Mouse (Mus musculus): Measurements from ENCODE around the gene Rgs7. TPM values are rescaled to one million over a fixed set of nuclear protein-coding genes. Genes with fewer than 3 reads are reported as not detected.

The Rgs7 gene
- under 1 TPM in 1 of 2 experiments, not detected in 1; 0.42 TPM for total RNA-seq (2023)

DNA sequence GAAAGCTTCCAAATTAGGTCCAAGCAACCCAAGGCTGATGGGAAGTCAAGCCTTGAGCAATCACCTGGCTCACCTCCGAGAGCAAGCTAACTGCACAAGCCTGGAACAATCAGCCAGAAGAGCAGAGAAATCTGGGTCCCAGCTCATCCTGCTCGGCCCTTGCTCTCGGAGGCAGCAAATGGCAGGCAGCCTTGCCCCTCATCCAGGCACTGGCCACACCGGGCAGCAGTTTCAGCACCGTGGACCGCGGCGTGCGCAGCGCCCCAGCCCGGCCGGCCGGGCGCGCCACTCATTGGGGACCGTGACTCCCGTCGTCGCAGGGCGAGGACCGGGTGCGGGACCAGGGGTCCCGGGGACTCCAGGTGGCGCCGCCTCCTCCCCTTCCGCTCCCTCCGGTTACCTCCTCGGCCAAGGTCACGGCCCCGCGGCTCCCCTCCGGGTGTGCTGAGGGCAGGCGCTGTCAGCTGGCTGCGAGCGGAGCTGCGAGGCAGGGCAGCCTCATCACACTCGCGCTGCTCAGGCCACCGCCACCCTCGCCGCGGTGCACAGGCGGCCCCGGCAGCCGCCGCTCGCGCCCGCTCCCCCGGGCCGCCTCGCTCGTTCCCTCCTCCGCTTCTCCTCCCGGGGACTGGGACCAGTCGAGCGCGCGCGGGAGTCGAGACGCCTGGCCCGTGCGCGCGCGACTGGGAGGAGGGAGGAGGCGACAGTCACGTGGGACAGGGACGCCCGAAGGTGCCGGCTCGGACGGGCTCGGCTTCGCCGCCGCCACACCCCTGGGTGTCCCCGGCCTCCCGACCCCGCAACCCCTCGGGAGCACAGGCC is at the start of gene Rgs7:
Gene Rgs7, minus strand, starts transcription at position 640 of the 822 bp plus-strand sequence.

Other genes with a start within 250 kb of the Rgs7 start
- 100 to 1,000 TPM; 116 to 135 TPM for gene Kmo, start 127.9 kb upstream of the Rgs7 start, total RNA-seq (2023)
- 10 to 100 TPM; 60.1 to 72.4 TPM for gene Fh1, start 133.1 kb upstream of the Rgs7 start, total RNA-seq (2023)
- gene Opn3, start 200.3 kb upstream of the Rgs7 start, total RNA-seq (2023): 1 to 10 TPM; 2.4 to 3.2 TPM
- 1 to 10 TPM; 9.3 to 9.8 TPM for gene Chml, start 200.4 kb upstream of the Rgs7 start, total RNA-seq (2023)
- not detected for gene Wdr64, start 206.1 kb upstream of the Rgs7 start, total RNA-seq (2023)